Mouse (Mus musculus) myocyte (in vitro differentiated cells): ENCODE measurements around the gene Fam71e1.

Experiments
- MAX ChIP-seq: IDR thresholded peaks from one replicate; pipeline ENCODE4 v1.6.1; 2011; ENCODE audit warnings: low read depth, mild to moderate bottlenecking, control low read depth
- POLR2A ChIP-seq: IDR thresholded peaks from one replicate; pipeline ENCODE4 v1.6.1; 2011; ENCODE audit warnings: low read depth, mild to moderate bottlenecking, control low read depth, moderate library complexity; ENCODE audit not compliant: insufficient read length
- POLR2AphosphoS2 ChIP-seq: IDR thresholded peaks from one replicate; pipeline ENCODE4 v1.6.1; 2011; ENCODE audit warnings: low read depth, control low read depth; ENCODE audit not compliant: insufficient read length

GRCm38 (mm10) chr7:44530507-44530906, 34.1 kb downstream of the Fam71e1 start:
- TF ChIP-seq POLR2A (no peak), POLR2AphosphoS2 (no peak), MAX (no peak)
